Mouse (Mus musculus): ENCODE measurements around the gene Mpv17l2. TPM values are rescaled to one million over a fixed set of nuclear protein-coding genes. Genes with fewer than 3 reads are reported as not detected.

The Mpv17l2 gene
- total RNA-seq, 2 experiments from 2014 or later: 30.4 to 31.0 TPM

Other genes starting within 250 kb of the Mpv17l2 start
- gene Fkbp8, start 233.2 kb downstream of the Mpv17l2 start, total RNA-seq (2015; ENCODE audit: low replicate concordance): 28.9 and 45.8 TPM in 2 replicates
- gene Fkbp8, start 233.2 kb downstream of the Mpv17l2 start, total RNA-seq (2017; ENCODE audit: low replicate concordance): 74.7 and 94.6 TPM in 2 replicates
- gene Kxd1, start 233.0 kb downstream of the Mpv17l2 start, total RNA-seq (2015; ENCODE audit: low replicate concordance): 27.8 and 34.4 TPM in 2 replicates
- 11.8 and 14.4 TPM in 2 replicates for gene Kxd1, start 233.0 kb downstream of the Mpv17l2 start, total RNA-seq (2017; ENCODE audit: low replicate concordance)
- gene Ell, start 221.5 kb downstream of the Mpv17l2 start, total RNA-seq (2015; ENCODE audit: low replicate concordance): 10.5 and 22.3 TPM in 2 replicates
- 2.8 and 15.5 TPM in 2 replicates for gene Ell, start 221.5 kb downstream of the Mpv17l2 start, total RNA-seq (2017; ENCODE audit: low replicate concordance)
- gene Isyna1, start 166.6 kb downstream of the Mpv17l2 start, total RNA-seq (2015; ENCODE audit: low replicate concordance): 5.8 and 15.9 TPM in 2 replicates
- gene Isyna1, start 166.6 kb downstream of the Mpv17l2 start, total RNA-seq (2017; ENCODE audit: low replicate concordance): 2.5 and 8.0 TPM in 2 replicates
- 9.0 and 13.0 TPM in 2 replicates for gene Ssbp4, start 152.1 kb downstream of the Mpv17l2 start, total RNA-seq (2015; ENCODE audit: low replicate concordance)
- gene Ssbp4, start 152.1 kb downstream of the Mpv17l2 start, total RNA-seq (2017; ENCODE audit: low replicate concordance): 18.1 and 30.6 TPM in 2 replicates
- gene Lrrc25, start 144.8 kb downstream of the Mpv17l2 start, total RNA-seq (2015; ENCODE audit: low replicate concordance): 2.5 and 11.7 TPM in 2 replicates
- 2.3 and 3.5 TPM in 2 replicates for gene Lrrc25, start 144.8 kb downstream of the Mpv17l2 start, total RNA-seq (2017; ENCODE audit: low replicate concordance)
- not detected in 2 replicates for gene Gdf15, start 128.5 kb downstream of the Mpv17l2 start, total RNA-seq (2015; ENCODE audit: low replicate concordance)
- gene Gdf15, start 128.5 kb downstream of the Mpv17l2 start, total RNA-seq (2017; ENCODE audit: low replicate concordance): not detected in 2 replicates
- gene Pgpep1, start 100.6 kb downstream of the Mpv17l2 start, total RNA-seq (2015; ENCODE audit: low replicate concordance): 0.36 and 6.3 TPM in 2 replicates
- gene Pgpep1, start 100.6 kb downstream of the Mpv17l2 start, total RNA-seq (2017; ENCODE audit: low replicate concordance): under 0.01 and 3.0 TPM in 2 replicates
- gene Lsm4, start 87.7 kb downstream of the Mpv17l2 start, total RNA-seq (2015; ENCODE audit: low replicate concordance): 86.5 and 93.1 TPM in 2 replicates
- gene Lsm4, start 87.7 kb downstream of the Mpv17l2 start, total RNA-seq (2017; ENCODE audit: low replicate concordance): 38.4 and 57.6 TPM in 2 replicates
- gene Jund, start 62.0 kb downstream of the Mpv17l2 start, total RNA-seq (2015; ENCODE audit: low replicate concordance): 26.7 and 36.0 TPM in 2 replicates
- gene Jund, start 62.0 kb downstream of the Mpv17l2 start, total RNA-seq (2017; ENCODE audit: low replicate concordance): 21.1 and 32.0 TPM in 2 replicates
- gene Iqcn, start 57.5 kb downstream of the Mpv17l2 start, total RNA-seq (2015; ENCODE audit: low replicate concordance): not detected in 2 replicates
- gene Iqcn, start 57.5 kb downstream of the Mpv17l2 start, total RNA-seq (2017; ENCODE audit: low replicate concordance): not detected in 2 replicates
- not detected in 2 replicates for gene Gm3336, start 42.4 kb downstream of the Mpv17l2 start, total RNA-seq (2015; ENCODE audit: low replicate concordance)
- gene Gm3336, start 42.4 kb downstream of the Mpv17l2 start, total RNA-seq (2017; ENCODE audit: low replicate concordance): not detected in 2 replicates
- gene Pde4c, start 37.2 kb downstream of the Mpv17l2 start, total RNA-seq (2015; ENCODE audit: low replicate concordance): 0.72 and 0.84 TPM in 2 replicates
- not detected in 2 replicates for gene Pde4c, start 37.2 kb downstream of the Mpv17l2 start, total RNA-seq (2017; ENCODE audit: low replicate concordance)
- 7.1 TPM in 1 of 2 replicates, not detected in the other for gene Rab3a, start 6.3 kb downstream of the Mpv17l2 start, total RNA-seq (2015; ENCODE audit: low replicate concordance)
- gene Rab3a, start 6.3 kb downstream of the Mpv17l2 start, total RNA-seq (2017; ENCODE audit: low replicate concordance): 2.2 and 4.9 TPM in 2 replicates
- gene Pik3r2, start 15.8 kb upstream of the Mpv17l2 start, total RNA-seq (2015; ENCODE audit: low replicate concordance): 3.8 and 5.4 TPM in 2 replicates
- gene Pik3r2, start 15.8 kb upstream of the Mpv17l2 start, total RNA-seq (2017; ENCODE audit: low replicate concordance): 7.3 and 8.0 TPM in 2 replicates
- gene Mast3, start 44.1 kb upstream of the Mpv17l2 start, total RNA-seq (2015; ENCODE audit: low replicate concordance): 13.4 and 14.4 TPM in 2 replicates
- gene Mast3, start 44.1 kb upstream of the Mpv17l2 start, total RNA-seq (2017; ENCODE audit: low replicate concordance): 2.7 and 3.0 TPM in 2 replicates
- 0.84 and 1.1 TPM in 2 replicates for gene Il12rb1, start 47.5 kb upstream of the Mpv17l2 start, total RNA-seq (2015; ENCODE audit: low replicate concordance)
- gene Il12rb1, start 47.5 kb upstream of the Mpv17l2 start, total RNA-seq (2017; ENCODE audit: low replicate concordance): 0.13 and 0.53 TPM in 2 replicates
- 35.0 and 62.9 TPM in 2 replicates for gene Arrdc2, start 78.8 kb upstream of the Mpv17l2 start, total RNA-seq (2015; ENCODE audit: low replicate concordance)
- 27.3 and 54.3 TPM in 2 replicates for gene Arrdc2, start 78.8 kb upstream of the Mpv17l2 start, total RNA-seq (2017; ENCODE audit: low replicate concordance)
- gene Kcnn1, start 102.3 kb upstream of the Mpv17l2 start, total RNA-seq (2015; ENCODE audit: low replicate concordance): not detected in 2 replicates
- gene Kcnn1, start 102.3 kb upstream of the Mpv17l2 start, total RNA-seq (2017; ENCODE audit: low replicate concordance): 0.26 TPM in 1 of 2 replicates, not detected in the other
- 18.0 and 20.9 TPM in 2 replicates for gene Ccdc124, start 113.0 kb upstream of the Mpv17l2 start, total RNA-seq (2015; ENCODE audit: low replicate concordance)
- gene Ccdc124, start 113.0 kb upstream of the Mpv17l2 start, total RNA-seq (2017; ENCODE audit: low replicate concordance): 23.8 and 26.6 TPM in 2 replicates
- gene Slc5a5, start 131.8 kb upstream of the Mpv17l2 start, total RNA-seq (2015; ENCODE audit: low replicate concordance): not detected in 2 replicates
- gene Slc5a5, start 131.8 kb upstream of the Mpv17l2 start, total RNA-seq (2017; ENCODE audit: low replicate concordance): 0.13 TPM in 1 of 2 replicates, not detected in the other
- 2,088 and 2,332 TPM in 2 replicates for gene Rpl18a, start 136.5 kb upstream of the Mpv17l2 start, total RNA-seq (2015; ENCODE audit: low replicate concordance)
- gene Rpl18a, start 136.5 kb upstream of the Mpv17l2 start, total RNA-seq (2017; ENCODE audit: low replicate concordance): 517 and 689 TPM in 2 replicates
- gene Map1s, start 145.0 kb upstream of the Mpv17l2 start, total RNA-seq (2015; ENCODE audit: low replicate concordance): 4.2 and 6.1 TPM in 2 replicates
- 1.8 and 3.7 TPM in 2 replicates for gene Map1s, start 145.0 kb upstream of the Mpv17l2 start, total RNA-seq (2017; ENCODE audit: low replicate concordance)

All from erythroid progenitor cell, adult 5-6 weeks (primary cell).